Mouse (Mus musculus): Measurements from ENCODE around the gene Tmem92. TPM values are rescaled to one million over a fixed set of nuclear protein-coding genes. Genes with fewer than 3 reads are reported as not detected.

The Tmem92 gene
- polyA plus RNA-seq, 1 experiment = not detected

DNA sequence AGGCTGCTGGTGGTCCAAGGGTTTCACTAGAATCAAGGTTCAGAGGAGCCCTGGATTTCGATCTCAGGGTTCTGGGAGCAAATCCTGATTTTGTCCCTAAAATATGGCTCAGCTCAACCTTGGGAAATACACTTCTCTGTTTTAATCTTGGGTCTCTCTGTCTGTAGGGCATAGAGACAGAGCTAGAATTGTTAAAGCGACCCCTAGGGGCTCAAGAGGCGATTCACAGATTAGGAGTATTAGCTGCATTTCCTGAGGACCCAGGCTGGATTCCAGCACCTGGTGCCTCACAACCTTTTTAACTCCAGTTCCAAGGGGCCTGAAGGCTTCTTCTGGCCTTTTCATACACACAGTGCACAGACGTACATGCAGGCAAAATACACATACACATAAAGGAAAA is 52.9 kb downstream of the Tmem92 start:
- DNase-seq (ENCODE audit: low spot score) = no peak

DNA sequence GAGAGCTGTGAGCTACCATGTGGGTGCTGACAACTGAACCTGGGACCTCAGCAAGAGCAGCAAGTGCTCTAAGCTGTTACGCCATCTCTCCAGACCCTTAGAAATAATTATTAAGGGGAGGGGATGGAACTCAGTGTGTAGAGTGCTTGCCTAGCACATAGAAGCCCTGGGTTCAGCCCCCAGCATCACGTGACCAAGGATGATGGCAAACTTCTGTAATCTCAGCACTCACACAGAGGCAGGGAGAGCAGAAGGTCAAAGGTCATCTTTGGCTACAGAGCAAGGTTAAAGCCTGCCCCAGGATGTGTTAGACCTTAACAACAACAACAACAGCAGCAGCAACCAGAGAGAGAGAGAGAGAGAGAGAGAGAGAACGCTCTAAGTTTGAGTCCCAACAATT is 54.0 kb downstream of the Tmem92 start:
- DNase-seq (ENCODE audit: low spot score) = no peak

GRCm38 (mm10) chr11:94727306-94727705 is 55.2 kb downstream of the Tmem92 start:
- DNase-seq (ENCODE audit: low spot score) = no peak

Other genes starting within 250 kb of the Tmem92 start
- 14.3 and 16.7 TPM in 2 replicates for gene Rsad1, start 233.4 kb downstream of the Tmem92 start, polyA plus RNA-seq (2012; rRNA removed)
- 0.17 and 0.29 TPM in 2 replicates for gene Chad, start 217.7 kb downstream of the Tmem92 start, polyA plus RNA-seq (2012; rRNA removed)
- 29.6 and 31.8 TPM in 2 replicates for gene Acsf2, start 180.8 kb downstream of the Tmem92 start, polyA plus RNA-seq (2012; rRNA removed)
- gene Lrrc59, start 152.9 kb downstream of the Tmem92 start, polyA plus RNA-seq (2012; rRNA removed) = 62.8 and 64.7 TPM in 2 replicates
- gene Mrpl27, start 128.9 kb downstream of the Tmem92 start, polyA plus RNA-seq (2012; rRNA removed) = 93.5 and 105 TPM in 2 replicates
- gene Eme1, start 128.7 kb downstream of the Tmem92 start, polyA plus RNA-seq (2012; rRNA removed) = 0.52 and 0.53 TPM in 2 replicates
- gene Xylt2, start 105.2 kb downstream of the Tmem92 start, polyA plus RNA-seq (2012; rRNA removed) = 12.7 and 15.9 TPM in 2 replicates
- gene Gm11541, start 78.2 kb downstream of the Tmem92 start, polyA plus RNA-seq (2012; rRNA removed) = not detected in 2 replicates
- gene Cdc34b, start 40.9 kb downstream of the Tmem92 start, polyA plus RNA-seq (2012; rRNA removed) = 0.07 and 0.17 TPM in 2 replicates
- gene Col1a1, start 153.5 kb upstream of the Tmem92 start, polyA plus RNA-seq (2012; rRNA removed) = 953 and 1,532 TPM in 2 replicates
- gene Hils1, start 184.9 kb upstream of the Tmem92 start, polyA plus RNA-seq (2012; rRNA removed) = 0.19 and 0.22 TPM in 2 replicates
- gene Sgca, start 193.6 kb upstream of the Tmem92 start, polyA plus RNA-seq (2012; rRNA removed) = 69.2 and 93.5 TPM in 2 replicates
- 16.0 and 35.7 TPM in 2 replicates for gene Ppp1r9b, start 208.3 kb upstream of the Tmem92 start, polyA plus RNA-seq (2012; rRNA removed)
- 5.8 and 9.6 TPM in 2 replicates for gene Samd14, start 227.2 kb upstream of the Tmem92 start, polyA plus RNA-seq (2012; rRNA removed)